Mouse (Mus musculus) limb, embryonic 15.5 days (tissue): ENCODE measurements around the gene Unc80. TPM values are rescaled to one million over a fixed set of nuclear protein-coding genes. Genes with fewer than 3 reads are reported as not detected.
A peak's percentile ranks its signal among the peaks of the same experiment; 100 is the strongest.
"Not testable (repeated sequence)": the region's sequence is repeated elsewhere in the genome, so short reads cannot be mapped to it uniquely, and the experiment has no call there.

ENCODE experiments used
- ATAC-seq: fragments of 200-750 bp; cut with Nextera tagmentation; 2 replicates; pipeline ENCODE4 v1.8.0; 2017; ENCODE audit warnings: low read depth, moderate TSS enrichment; ENCODE audit not compliant: insufficient number of reproducible peaks, low FRiP score, low TSS enrichment
- H3K27ac ChIP-seq: fragments of 300-500 bp; sonication (generic); 2 replicates; pipeline ENCODE4 v1.5.1; 2015; ENCODE audit warnings: moderate library complexity, mild to moderate bottlenecking, inconsistent platforms
- H3K27me3 ChIP-seq: fragments of 300-500 bp; sonication (generic); 2 replicates; pipeline ENCODE4 v1.6.1; 2015; ENCODE audit warnings: inconsistent platforms
- H3K36me3 ChIP-seq: fragments of 300-500 bp; sonication (generic); 2 replicates; pipeline ENCODE4 v1.6.1; 2015; ENCODE audit warnings: inconsistent platforms
- H3K4me1 ChIP-seq: fragments of 300-500 bp; sonication (generic); 2 replicates; pipeline ENCODE4 v1.6.1; 2015; ENCODE audit warnings: inconsistent platforms
- H3K4me2 ChIP-seq: fragments of 300-500 bp; sonication (generic); 2 replicates; pipeline ENCODE4 v1.6.1; 2015; ENCODE audit warnings: mild to moderate bottlenecking, inconsistent platforms
- H3K4me3 ChIP-seq: fragments of 300-500 bp; sonication (generic); 2 replicates; pipeline ENCODE4 v1.5.1; 2015; ENCODE audit warnings: mild to moderate bottlenecking, inconsistent platforms
- H3K9ac ChIP-seq: fragments of 300-500 bp; sonication (generic); 2 replicates; pipeline ENCODE4 v1.6.1; 2015; ENCODE audit warnings: inconsistent platforms
- H3K9me3 ChIP-seq: fragments of 300-500 bp; sonication (generic); 2 replicates; pipeline ENCODE4 v1.6.1; 2016; ENCODE audit warnings: inconsistent platforms
- WGBS: fragments of 180-500 bp; shearing (Covaris S2); methylation state at CpG from one replicate; pipeline ENCODE4 v1.1.7; 2015; 5-methylcytosine and 5-hydroxymethylcytosine counted together
- polyA plus RNA-seq: library from polyadenylated mRNA; unstranded; fragments of >200 nt; fragmentation: Nextera tagmentation; extraction: Ambion mirVana; gene quantifications from 2 replicates; pipeline ENCODE4 v1.2.1, GENCODE M21; 2015

The Unc80 gene
- polyA plus RNA-seq, 1 experiment from 2014 or later, result 0.12 TPM

GRCm38 (mm10) chr1:66694266-66694665 lies 226.1 kb downstream of the Unc80 start:
- H3K27ac ChIP-seq, result no peak overlapping the region
- no peak overlapping the region for H3K4me2 ChIP-seq
- H3K4me3 ChIP-seq, result no peak overlapping the region
- H3K36me3 ChIP-seq, result no peaks in the 10 kb centered on the region
- no peak for ATAC-seq
- WGBS, result 65% methylated on average over 5 of the region's 5 CpGs
- no peaks in the 10 kb centered on the region for H3K4me1 ChIP-seq
- H3K27me3 ChIP-seq, result no peaks in the 10 kb centered on the region
- no peaks in the 10 kb centered on the region for H3K9me3 ChIP-seq
- no peak overlapping the region for H3K9ac ChIP-seq

- no peak overlapping the region for H3K9ac ChIP-seq
- no peaks in the 10 kb centered on the region for H3K27me3 ChIP-seq
- no peaks in the 10 kb centered on the region for H3K36me3 ChIP-seq
- no peak overlapping the region for H3K4me2 ChIP-seq
- 71% methylated on average over 7 of the region's 7 CpGs for WGBS
- ATAC-seq, result no peak
- no peak overlapping the region for H3K4me3 ChIP-seq
- H3K27ac ChIP-seq, result no peak overlapping the region
- H3K4me1 ChIP-seq, result no peaks in the 10 kb centered on the region
- no peaks in the 10 kb centered on the region for H3K9me3 ChIP-seq
Observed at GRCm38 (mm10) chr1:66695296-66695695, 227.1 kb downstream of the Unc80 start.

- ATAC-seq, H3K9me3 ChIP-seq, H3K27me3 ChIP-seq, H3K4me1 ChIP-seq, H3K9ac ChIP-seq, H3K36me3 ChIP-seq, H3K4me2 ChIP-seq, H3K4me3 ChIP-seq, H3K27ac ChIP-seq: not testable (repeated sequence)
- WGBS, result 87% methylated on average over 10 of the region's 10 CpGs
Observed at GRCm38 (mm10) chr1:66699630-66700029, 231.5 kb downstream of the Unc80 start.

- peak overlapping the region; percentile 55 for H3K4me2 ChIP-seq
Observed at GRCm38 (mm10) chr1:66700149-66700692, 232.1 kb downstream of the Unc80 start.

GRCm38 (mm10) chr1:66700693-66701575 lies 232.8 kb downstream of the Unc80 start, which contains the start of gene Rpe:
Rpe (plus strand) TSS chr1:66700831.
- H3K4me1 ChIP-seq, result peaks cover 5% of the 10 kb centered on the region; the same call in 1 of the 2 replicates
- peak within 1 kb of the TSS; percentile 89 for H3K4me3 ChIP-seq
- H3K27me3 ChIP-seq, result no peaks in the 10 kb centered on the region
- WGBS, result under 1% methylated on average over 73 of the region's 73 CpGs
- no peaks in the 10 kb centered on the region for H3K9me3 ChIP-seq
- peak within 1 kb of the TSS; percentile 82 for H3K27ac ChIP-seq
- peak within 1 kb of the TSS; percentile 55 for H3K4me2 ChIP-seq
- peak; percentile 99 for ATAC-seq
- peak within 1 kb of the TSS; percentile 80 for H3K9ac ChIP-seq
- H3K36me3 ChIP-seq, result no peaks in the 10 kb centered on the region

More at GRCm38 (mm10) chr1:66700149-66700692, 232.1 kb downstream of the Unc80 start:
- Histone ChIP-seq H3K4me3 (peak overlapping the region; percentile 89), H3K9me3 (no peaks in the 10 kb centered on the region), H3K36me3 (no peaks in the 10 kb centered on the region), H3K27ac (peak overlapping the region; percentile 82; the same call in 1 of the 2 replicates), H3K4me1 (peaks cover 5% of the 10 kb centered on the region; the same call in 1 of the 2 replicates), H3K27me3 (no peaks in the 10 kb centered on the region), H3K9ac (no peak overlapping the region)
- 50% methylated on average over 5 of the region's 5 CpGs for WGBS
- ATAC-seq, result no peak

- Histone ChIP-seq H3K9ac (peak overlapping the region; percentile 80), H3K4me1 (peaks cover 5% of the 10 kb centered on the region; the same call in 1 of the 2 replicates), H3K9me3 (no peaks in the 10 kb centered on the region), H3K4me2 (peak overlapping the region; percentile 55), H3K36me3 (peaks cover 3% of the 10 kb centered on the region), H3K27ac (peak overlapping the region; percentile 82; the same call in 1 of the 2 replicates), H3K27me3 (no peaks in the 10 kb centered on the region), H3K4me3 (peak overlapping the region; percentile 89)
- 24% methylated on average over 2 of the region's 2 CpGs for WGBS
- ATAC-seq, result no peak
Observed at GRCm38 (mm10) chr1:66701576-66701940, 233.4 kb downstream of the Unc80 start.

GRCm38 (mm10) chr1:66702623-66703345 lies 234.6 kb downstream of the Unc80 start:
- no peak for ATAC-seq
- H3K4me3 ChIP-seq, result no peak overlapping the region
- peaks cover 9% of the 10 kb centered on the region for H3K36me3 ChIP-seq
- peaks cover 5% of the 10 kb centered on the region; the same call in 1 of the 2 replicates for H3K4me1 ChIP-seq
- no peak overlapping the region for H3K4me2 ChIP-seq
- H3K9ac ChIP-seq, result no peak overlapping the region
- no peaks in the 10 kb centered on the region for H3K27me3 ChIP-seq
- no peaks in the 10 kb centered on the region for H3K9me3 ChIP-seq
- H3K27ac ChIP-seq, result no peak overlapping the region
- WGBS, result 83% methylated on average over 4 of the region's 4 CpGs

GRCm38 (mm10) chr1:66704523-66704922 lies 236.4 kb downstream of the Unc80 start:
- no peak overlapping the region for H3K4me3 ChIP-seq
- H3K9me3 ChIP-seq, result no peaks in the 10 kb centered on the region
- no peaks in the 10 kb centered on the region for H3K27me3 ChIP-seq
- peaks cover 9% of the 10 kb centered on the region for H3K36me3 ChIP-seq
- no peak for ATAC-seq
- no peak overlapping the region for H3K9ac ChIP-seq
- H3K27ac ChIP-seq, result no peak overlapping the region
- peaks cover 5% of the 10 kb centered on the region; the same call in 1 of the 2 replicates for H3K4me1 ChIP-seq
- no peak overlapping the region for H3K4me2 ChIP-seq
- WGBS, result 83% methylated on average over 6 of the region's 6 CpGs

- Histone ChIP-seq H3K4me2 (no peak overlapping the region), H3K27ac (no peak overlapping the region), H3K9me3 (no peaks in the 10 kb centered on the region), H3K4me1 (no peaks in the 10 kb centered on the region), H3K27me3 (no peaks in the 10 kb centered on the region), H3K9ac (no peak overlapping the region), H3K36me3 (peaks cover 30% of the 10 kb centered on the region), H3K4me3 (no peak overlapping the region)
- no peak for ATAC-seq
- WGBS, result 92% methylated on average over 3 of the region's 3 CpGs
Observed at GRCm38 (mm10) chr1:66712859-66713258, 244.7 kb downstream of the Unc80 start.

- Histone ChIP-seq H3K4me2 (no peak overlapping the region), H3K36me3 (peaks cover 11% of the 10 kb centered on the region), H3K4me3 (no peak overlapping the region), H3K4me1 (no peaks in the 10 kb centered on the region), H3K9ac (no peak overlapping the region), H3K27ac (no peak overlapping the region), H3K27me3 (no peaks in the 10 kb centered on the region), H3K9me3 (no peaks in the 10 kb centered on the region)
- 59% methylated on average over 1 of the region's 1 CpGs for WGBS
- no peak for ATAC-seq
Observed at GRCm38 (mm10) chr1:66730581-66730980, 262.4 kb downstream of the Unc80 start.
